Mouse (Mus musculus): ENCODE results near the gene Ccl7. TPM values are rescaled to one million over a fixed set of nuclear protein-coding genes. Genes with fewer than 3 reads are reported as not detected.

Gene Ccl7
- polyA plus RNA-seq, 1 experiment from 2014 or later, result 0.47 TPM

GRCm38 (mm10) chr11:82035356-82035755 is 10.2 kb upstream of the Ccl7 start, which contains the start of gene Ccl2:
Gene Ccl2, plus strand, starts transcription at chr11:82035571.
- Histone ChIP-seq H3K4me1 (replicated peaks) (no peaks in the 10 kb centered on the region), H3K4me3 (replicated peaks) (no peak within 1 kb of the TSS), H3K27me3 (no peaks in the 10 kb centered on the region), H3K9ac (no peak within 1 kb of the TSS), H3K36me3 (replicated peaks) (no peaks in the 10 kb centered on the region), H3K27ac (replicated peaks) (no peak within 1 kb of the TSS), H3K9me3 (replicated peaks) (no peaks in the 10 kb centered on the region), H3K4me2 (no peak within 1 kb of the TSS)
- 19% methylated on average over 5 of the region's 5 CpGs for WGBS (ENCODE audit: insufficient replicate concordance)
- ATAC-seq (ENCODE audit: insufficient read depth), result no peak

- no peak overlapping the region for H3K4me2 ChIP-seq
- 56% methylated on average over 2 of the region's 2 CpGs for WGBS (ENCODE audit: insufficient replicate concordance)
- H3K36me3 ChIP-seq (replicated peaks), result no peaks in the 10 kb centered on the region
- H3K4me3 ChIP-seq (replicated peaks), result no peak overlapping the region
- H3K27ac ChIP-seq (replicated peaks), result no peak overlapping the region
- ATAC-seq (ENCODE audit: insufficient read depth), result no peak
- no peaks in the 10 kb centered on the region for H3K27me3 ChIP-seq
- no peaks in the 10 kb centered on the region for H3K4me1 ChIP-seq (replicated peaks)
- H3K9ac ChIP-seq, result no peak overlapping the region
- H3K9me3 ChIP-seq (replicated peaks), result no peaks in the 10 kb centered on the region
Measured at GRCm38 (mm10) chr11:82035857-82036256, 9.7 kb upstream of the Ccl7 start.

- H3K27me3 ChIP-seq, result no peaks in the 10 kb centered on the region
- ATAC-seq (ENCODE audit: insufficient read depth), result no peak
- H3K4me2 ChIP-seq, result no peak within 1 kb of the TSS
- no peaks in the 10 kb centered on the region for H3K4me1 ChIP-seq (replicated peaks)
- no peaks in the 10 kb centered on the region for H3K9me3 ChIP-seq (replicated peaks)
- no peak within 1 kb of the TSS for H3K9ac ChIP-seq
- WGBS (ENCODE audit: insufficient replicate concordance), result 29% methylated on average over 2 of the region's 2 CpGs
- H3K36me3 ChIP-seq (replicated peaks), result no peaks in the 10 kb centered on the region
- H3K4me3 ChIP-seq (replicated peaks), result no peak within 1 kb of the TSS
- no peak within 1 kb of the TSS for H3K27ac ChIP-seq (replicated peaks)
Measured at GRCm38 (mm10) chr11:82038535-82038934, 7.0 kb upstream of the Ccl7 start, which contains the start of gene Gm17268. Gene Gm17268, minus strand, starts transcription at chr11:82038562.

- no peak for ATAC-seq (ENCODE audit: insufficient read depth)
- Histone ChIP-seq H3K4me1 (replicated peaks) (no peaks in the 10 kb centered on the region), H3K27me3 (no peaks in the 10 kb centered on the region), H3K36me3 (replicated peaks) (no peaks in the 10 kb centered on the region), H3K4me3 (replicated peaks) (no peak overlapping the region), H3K9ac (no peak overlapping the region), H3K4me2 (no peak overlapping the region), H3K27ac (replicated peaks) (no peak overlapping the region), H3K9me3 (replicated peaks) (no peaks in the 10 kb centered on the region)
- WGBS (ENCODE audit: insufficient replicate concordance), result 26% methylated on average over 3 of the region's 3 CpGs
Measured at GRCm38 (mm10) chr11:82039132-82039660, 6.3 kb upstream of the Ccl7 start.

- Histone ChIP-seq H3K9me3 (replicated peaks) (no peaks in the 10 kb centered on the region), H3K4me3 (replicated peaks) (no peak overlapping the region), H3K27ac (replicated peaks) (no peak overlapping the region), H3K27me3 (no peaks in the 10 kb centered on the region), H3K4me1 (replicated peaks) (no peaks in the 10 kb centered on the region), H3K4me2 (no peak overlapping the region), H3K36me3 (replicated peaks) (no peaks in the 10 kb centered on the region), H3K9ac (no peak overlapping the region)
- no peak for ATAC-seq (ENCODE audit: insufficient read depth)
- WGBS (ENCODE audit: insufficient replicate concordance), result 57% methylated on average over 4 of the region's 4 CpGs
Measured at GRCm38 (mm10) chr11:82041671-82042080, 3.8 kb upstream of the Ccl7 start.

GRCm38 (mm10) chr11:82047746-82048415 is 2.4 kb downstream of the Ccl7 start:
- H3K27me3 ChIP-seq, result no peaks in the 10 kb centered on the region
- H3K36me3 ChIP-seq (replicated peaks), result no peaks in the 10 kb centered on the region
- H3K4me1 ChIP-seq (replicated peaks), result no peaks in the 10 kb centered on the region
- H3K27ac ChIP-seq (replicated peaks), result no peak overlapping the region
- H3K9me3 ChIP-seq (replicated peaks), result no peaks in the 10 kb centered on the region
- H3K4me2 ChIP-seq, result no peak overlapping the region
- WGBS (ENCODE audit: insufficient replicate concordance), result 26% methylated on average over 6 of the region's 6 CpGs
- no peak for ATAC-seq (ENCODE audit: insufficient read depth)
- no peak overlapping the region for H3K4me3 ChIP-seq (replicated peaks)
- no peak overlapping the region for H3K9ac ChIP-seq

- H3K27ac ChIP-seq (replicated peaks), result no peak overlapping the region
- no peak overlapping the region for H3K9ac ChIP-seq
- WGBS (ENCODE audit: insufficient replicate concordance), result 72% methylated on average over 7 of the region's 7 CpGs
- no peaks in the 10 kb centered on the region for H3K36me3 ChIP-seq (replicated peaks)
- H3K4me2 ChIP-seq, result no peak overlapping the region
- H3K4me1 ChIP-seq (replicated peaks), result no peaks in the 10 kb centered on the region
- H3K4me3 ChIP-seq (replicated peaks), result no peak overlapping the region
- H3K27me3 ChIP-seq, result no peaks in the 10 kb centered on the region
- H3K9me3 ChIP-seq (replicated peaks), result no peaks in the 10 kb centered on the region
- ATAC-seq (ENCODE audit: insufficient read depth), result no peak
Measured at GRCm38 (mm10) chr11:82053849-82054248, 8.3 kb downstream of the Ccl7 start.

GRCm38 (mm10) chr11:82057646-82058045 is 12.1 kb downstream of the Ccl7 start, which contains the start of gene Ccl11:
Gene Ccl11, plus strand, starts transcription at chr11:82057823.
- no peak within 1 kb of the TSS for H3K27ac ChIP-seq (replicated peaks)
- 59% methylated on average over 6 of the region's 6 CpGs for WGBS (ENCODE audit: insufficient replicate concordance)
- H3K27me3 ChIP-seq, result no peaks in the 10 kb centered on the region
- H3K4me2 ChIP-seq, result no peak within 1 kb of the TSS
- H3K36me3 ChIP-seq (replicated peaks), result no peaks in the 10 kb centered on the region
- no peak for ATAC-seq (ENCODE audit: insufficient read depth)
- H3K4me3 ChIP-seq (replicated peaks), result no peak within 1 kb of the TSS
- no peaks in the 10 kb centered on the region for H3K9me3 ChIP-seq (replicated peaks)
- H3K9ac ChIP-seq, result no peak within 1 kb of the TSS
- H3K4me1 ChIP-seq (replicated peaks), result no peaks in the 10 kb centered on the region

GRCm38 (mm10) chr11:82062226-82062625 is 16.7 kb downstream of the Ccl7 start:
- 43% methylated on average over 3 of the region's 3 CpGs for WGBS (ENCODE audit: insufficient replicate concordance)
- no peak overlapping the region for H3K4me2 ChIP-seq
- no peak overlapping the region for H3K27ac ChIP-seq (replicated peaks)
- H3K4me1 ChIP-seq (replicated peaks), result no peaks in the 10 kb centered on the region
- H3K36me3 ChIP-seq (replicated peaks), result no peaks in the 10 kb centered on the region
- H3K27me3 ChIP-seq, result no peaks in the 10 kb centered on the region
- no peak overlapping the region for H3K9ac ChIP-seq
- H3K9me3 ChIP-seq (replicated peaks), result no peaks in the 10 kb centered on the region
- no peak overlapping the region for H3K4me3 ChIP-seq (replicated peaks)
- ATAC-seq (ENCODE audit: insufficient read depth), result no peak

- no peaks in the 10 kb centered on the region for H3K36me3 ChIP-seq (replicated peaks)
- 58% methylated on average over 2 of the region's 2 CpGs for WGBS (ENCODE audit: insufficient replicate concordance)
- no peaks in the 10 kb centered on the region for H3K27me3 ChIP-seq
- H3K9ac ChIP-seq, result no peak overlapping the region
- no peak overlapping the region for H3K4me3 ChIP-seq (replicated peaks)
- H3K4me1 ChIP-seq (replicated peaks), result no peaks in the 10 kb centered on the region
- no peak for ATAC-seq (ENCODE audit: insufficient read depth)
- H3K4me2 ChIP-seq, result no peak overlapping the region
- H3K27ac ChIP-seq (replicated peaks), result no peak overlapping the region
- no peaks in the 10 kb centered on the region for H3K9me3 ChIP-seq (replicated peaks)
Measured at GRCm38 (mm10) chr11:82063454-82063853, 17.9 kb downstream of the Ccl7 start.

GRCm38 (mm10) chr11:82066953-82067571 is 21.6 kb downstream of the Ccl7 start:
- Histone ChIP-seq H3K36me3 (replicated peaks) (no peaks in the 10 kb centered on the region), H3K4me3 (replicated peaks) (no peak overlapping the region), H3K9ac (no peak overlapping the region), H3K4me2 (no peak overlapping the region), H3K9me3 (replicated peaks) (no peaks in the 10 kb centered on the region), H3K4me1 (replicated peaks) (no peaks in the 10 kb centered on the region), H3K27me3 (no peaks in the 10 kb centered on the region), H3K27ac (replicated peaks) (no peak overlapping the region)
- no peak for ATAC-seq (ENCODE audit: insufficient read depth)
- WGBS (ENCODE audit: insufficient replicate concordance), result 56% methylated on average over 7 of the region's 7 CpGs
